Mouse (Mus musculus) mouse trophoblast stem cell (cell line): ENCODE measurements at regions not wholly inside any gene's neighbourhood (a gene's known extent, or its start where the extent isn't known, plus 50 kb on each side); places are given as distances from the start of the nearest gene placed in this dataset.

Source experiments
- in situ Hi-C, 2 experiments: fragments of 300-500 bp; cut with MseI, MboI; formaldehyde crosslinking; loops; 2 replicates in 1 of 2; 3 replicates in 1 of 2; pipeline ENCODE4 v1.15.1; 2025

DNA sequence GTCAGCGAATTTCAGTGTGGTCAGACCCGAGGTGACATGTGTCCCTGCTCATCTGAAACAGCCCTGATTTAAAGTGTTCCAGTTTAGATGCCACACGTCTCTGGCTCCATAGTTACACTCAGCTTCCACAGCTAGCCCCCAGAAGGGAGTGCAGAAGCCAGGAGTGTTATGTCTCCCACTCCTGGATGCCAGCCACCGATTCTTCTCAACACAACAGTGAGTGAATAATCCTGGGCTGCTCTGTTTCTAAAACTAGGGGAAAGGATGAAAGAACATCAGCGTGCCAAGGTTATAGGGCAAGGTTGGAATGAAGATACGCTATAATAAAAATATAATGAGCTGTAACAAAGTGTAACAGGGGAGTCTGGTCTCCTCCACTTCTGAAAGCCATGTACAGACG lies 51.5 kb upstream of the Stmnd1 start:
- in situ Hi-C loops: no loop called here

DNA sequence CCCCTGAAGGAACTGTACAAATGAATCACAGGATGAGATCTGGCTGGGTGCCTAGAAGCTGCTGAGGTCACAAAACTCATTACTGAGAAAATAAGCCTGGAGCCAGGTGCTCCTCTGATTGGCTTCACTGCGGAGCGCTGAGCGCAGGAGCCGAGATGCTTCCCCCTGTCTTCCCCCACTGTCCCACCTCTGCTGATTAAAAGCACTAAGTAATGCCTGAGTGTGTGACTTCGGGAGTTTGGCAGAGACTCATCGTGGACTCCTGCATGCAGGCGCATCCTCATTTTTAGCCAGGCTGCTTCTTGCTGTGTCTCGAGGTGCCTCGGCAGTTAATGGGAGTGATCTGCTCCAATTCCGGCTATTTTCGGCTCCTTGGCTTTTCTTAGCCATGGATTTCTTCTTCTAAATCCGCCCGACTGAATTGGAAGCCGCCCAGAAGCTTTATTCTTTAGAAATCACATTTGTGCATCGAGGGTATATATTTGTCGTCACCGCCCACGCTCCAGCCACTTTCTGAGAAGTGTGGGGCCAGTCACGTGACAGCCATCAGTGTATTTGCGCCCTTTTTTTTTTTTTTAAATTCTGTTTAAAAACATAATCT lies 55.3 kb upstream of the Stmnd1 start:
- in situ Hi-C loops: no loop called here

DNA sequence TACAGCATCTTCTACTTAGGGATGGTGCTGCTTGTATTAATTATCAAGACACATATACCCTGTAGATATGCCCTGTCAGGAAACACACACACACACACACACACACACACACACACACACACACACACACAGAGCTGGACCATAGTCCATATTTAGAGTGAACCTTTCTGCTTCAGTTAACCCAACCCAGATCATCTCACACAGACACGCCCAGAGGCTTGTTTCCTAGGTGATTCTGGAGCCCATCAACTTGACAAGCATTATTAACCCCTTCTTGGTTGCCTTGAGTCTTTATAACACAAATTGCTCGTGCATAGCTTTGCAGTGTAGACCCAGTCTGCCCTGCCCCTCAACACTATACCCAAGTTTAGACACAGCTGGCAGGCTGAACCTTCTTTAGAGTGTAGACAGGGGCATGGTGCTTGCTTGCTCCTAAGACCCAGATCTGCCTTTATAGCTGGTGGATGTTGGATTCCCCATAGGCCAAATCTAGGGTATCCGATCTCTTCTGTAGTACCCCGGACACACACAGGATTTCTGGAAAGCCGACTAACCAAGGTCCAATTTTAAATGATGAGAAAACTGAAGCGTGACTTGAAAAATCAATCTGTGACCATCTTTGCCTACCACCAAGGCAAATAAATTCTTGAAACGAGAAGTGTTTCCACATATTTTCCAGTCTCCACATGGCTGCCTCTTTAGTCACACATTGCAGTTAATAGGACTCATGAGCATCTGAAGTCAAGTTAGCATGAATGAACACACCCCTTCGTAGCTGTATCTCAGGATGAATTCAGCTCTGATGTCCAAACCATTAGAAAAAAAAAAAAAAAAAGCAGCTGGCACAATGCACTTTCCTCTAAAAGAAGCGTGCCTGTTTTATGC lies 56.3 kb upstream of the Stmnd1 start:
- in situ Hi-C loops: no loop called here

DNA sequence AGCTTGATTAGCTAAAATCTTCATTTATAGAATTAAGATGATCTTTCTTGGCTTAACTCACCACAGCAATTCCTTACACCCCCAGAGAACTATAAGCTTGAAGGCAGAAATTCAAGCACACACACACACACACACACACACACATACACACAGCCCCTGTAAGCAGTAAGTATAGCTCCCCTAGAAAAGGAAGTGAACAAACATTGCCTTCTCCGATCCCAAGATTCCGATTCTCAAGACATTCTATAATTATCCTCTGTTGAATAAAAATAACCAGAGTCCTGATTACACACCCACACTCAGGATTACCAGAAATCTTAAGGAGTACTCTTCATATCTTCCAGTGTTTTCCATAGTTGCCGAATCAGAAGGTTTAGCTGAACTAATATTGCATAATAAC lies 70.0 kb upstream of the Stmnd1 start:
- in situ Hi-C loops: no loop called here

DNA sequence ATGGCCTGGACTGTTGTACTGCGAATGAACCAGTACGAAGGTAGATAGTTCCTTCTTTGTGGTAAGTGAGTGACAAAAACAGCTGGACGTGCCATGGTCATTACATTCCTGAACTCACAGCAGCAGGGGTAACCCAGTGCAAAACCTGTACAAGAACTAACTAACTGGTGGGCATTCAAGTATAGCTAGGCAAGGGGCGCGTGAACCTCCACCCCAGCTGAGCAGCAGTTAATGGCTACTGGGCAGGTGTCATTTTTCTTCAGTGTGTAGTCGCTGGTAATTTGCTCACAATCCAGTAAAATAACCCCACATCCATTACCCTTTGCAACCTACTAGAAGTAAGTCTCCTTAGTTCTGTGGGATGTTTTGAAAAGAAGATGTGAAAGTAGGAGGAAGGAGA lies 70.9 kb upstream of the Stmnd1 start:
- in situ Hi-C loops: no loop called here

GRCm38 (mm10) chr13:46201029-46201599 lies 72.4 kb upstream of the Stmnd1 start:
- in situ Hi-C loops: no loop called here

GRCm38 (mm10) chr13:46193131-46193530 lies 80.4 kb upstream of the Stmnd1 start:
- in situ Hi-C loops: no loop called here

DNA sequence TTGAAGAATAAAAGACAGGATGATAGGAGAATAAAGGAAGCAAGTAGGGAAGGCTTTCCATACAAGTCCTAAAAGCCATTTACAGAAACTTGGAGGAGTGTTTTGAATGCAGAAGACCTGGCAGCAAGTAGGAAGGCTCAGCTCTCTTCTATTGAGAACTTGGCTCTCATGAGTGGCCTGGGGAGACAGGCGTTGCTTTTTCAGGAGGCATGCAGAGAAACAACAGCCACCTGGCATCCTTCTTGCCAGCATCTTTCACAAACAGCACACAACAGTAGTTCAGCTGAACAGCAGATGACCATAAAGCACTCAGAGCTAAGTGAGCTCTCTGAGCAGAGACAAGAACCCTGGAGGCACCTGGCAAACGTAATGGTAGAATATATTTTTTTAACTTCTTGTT lies 83.8 kb upstream of the Stmnd1 start:
- in situ Hi-C loops: no loop called here

DNA sequence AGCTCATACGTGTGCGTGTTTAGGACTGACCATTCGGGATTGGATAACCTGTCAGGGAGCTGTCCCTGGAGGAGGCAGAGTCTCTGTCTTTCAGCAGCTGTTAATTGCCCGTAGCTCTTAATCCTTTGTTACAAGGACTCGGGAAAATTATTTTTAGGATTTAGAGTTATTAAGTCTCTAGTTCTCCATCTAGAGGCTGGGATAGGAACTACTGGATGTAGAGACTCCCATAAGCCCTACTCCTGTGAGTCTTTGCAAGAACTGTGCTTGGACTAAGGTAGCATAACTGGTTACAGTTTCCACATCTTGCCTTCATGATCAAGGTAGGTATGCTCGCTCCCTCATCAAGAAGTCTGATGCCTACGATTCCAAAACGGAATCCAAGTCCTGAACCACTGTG lies 90.7 kb upstream of the Stmnd1 start:
- in situ Hi-C loops: no loop called here

DNA sequence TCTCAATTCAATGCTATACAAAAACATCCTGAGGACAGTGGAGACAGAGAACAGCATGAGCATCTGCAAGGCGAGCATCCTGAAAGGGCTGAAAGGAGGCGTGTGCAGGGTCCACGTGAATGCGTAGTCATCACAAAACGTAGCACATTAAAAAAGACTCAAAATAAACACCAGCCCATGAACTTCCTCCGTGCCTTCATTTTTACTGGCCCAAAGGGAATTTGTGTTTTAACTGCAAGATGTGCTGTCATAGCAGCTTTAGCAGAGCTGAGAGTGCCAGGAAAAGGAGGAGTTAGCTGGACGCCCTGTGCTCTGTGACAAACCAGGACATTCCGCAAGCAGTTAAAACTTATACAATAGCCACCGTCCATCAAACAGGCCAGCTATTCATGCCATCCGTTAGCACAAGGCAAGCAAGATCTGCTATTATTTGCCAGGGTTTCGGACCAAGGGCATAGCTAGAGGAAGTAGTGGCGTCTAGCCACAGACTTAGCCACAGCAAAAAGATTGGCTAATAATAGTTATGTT lies 92.9 kb upstream of the Stmnd1 start:
- in situ Hi-C loops: no loop called here

DNA sequence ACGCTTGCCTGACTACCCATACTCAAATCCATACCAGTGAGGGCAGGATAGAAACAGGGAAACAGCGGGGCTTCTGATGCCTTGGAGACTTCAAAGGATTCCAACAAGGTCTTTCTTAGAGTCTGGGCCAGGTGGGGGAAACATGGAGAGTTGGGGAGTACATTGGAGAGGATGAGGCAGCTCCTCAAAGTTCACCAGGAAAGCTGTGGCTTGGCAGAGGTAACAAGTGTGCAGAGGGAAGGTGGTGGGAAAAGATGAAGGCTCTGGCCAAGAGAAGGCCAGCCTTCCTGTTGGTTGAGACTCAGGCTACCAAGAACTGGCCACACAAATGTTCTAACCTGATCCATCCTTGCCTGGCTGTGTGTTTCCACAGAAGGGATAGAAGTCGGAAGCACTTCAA lies 93.6 kb upstream of the Stmnd1 start:
- in situ Hi-C loops: no loop called here

GRCm38 (mm10) chr13:46173103-46173502 lies 100.4 kb upstream of the Stmnd1 start:
- in situ Hi-C loops: no loop called here

GRCm38 (mm10) chr13:46162025-46162374 lies 111.5 kb upstream of the Stmnd1 start:
- in situ Hi-C loops: loop anchor here (5.0 kb wide), 1 partner anchor 185 kb away; no protein-coding TSS in a partner anchor

- in situ Hi-C loops: loop anchor here (5.0 kb wide), 1 partner anchor 184 kb away; no protein-coding TSS in a partner anchor
Observed at GRCm38 (mm10) chr13:46161261-46162024, 112.1 kb upstream of the Stmnd1 start.

- in situ Hi-C loops: no loop called here
Observed at GRCm38 (mm10) chr13:46159354-46159753, 114.2 kb upstream of the Stmnd1 start.

DNA sequence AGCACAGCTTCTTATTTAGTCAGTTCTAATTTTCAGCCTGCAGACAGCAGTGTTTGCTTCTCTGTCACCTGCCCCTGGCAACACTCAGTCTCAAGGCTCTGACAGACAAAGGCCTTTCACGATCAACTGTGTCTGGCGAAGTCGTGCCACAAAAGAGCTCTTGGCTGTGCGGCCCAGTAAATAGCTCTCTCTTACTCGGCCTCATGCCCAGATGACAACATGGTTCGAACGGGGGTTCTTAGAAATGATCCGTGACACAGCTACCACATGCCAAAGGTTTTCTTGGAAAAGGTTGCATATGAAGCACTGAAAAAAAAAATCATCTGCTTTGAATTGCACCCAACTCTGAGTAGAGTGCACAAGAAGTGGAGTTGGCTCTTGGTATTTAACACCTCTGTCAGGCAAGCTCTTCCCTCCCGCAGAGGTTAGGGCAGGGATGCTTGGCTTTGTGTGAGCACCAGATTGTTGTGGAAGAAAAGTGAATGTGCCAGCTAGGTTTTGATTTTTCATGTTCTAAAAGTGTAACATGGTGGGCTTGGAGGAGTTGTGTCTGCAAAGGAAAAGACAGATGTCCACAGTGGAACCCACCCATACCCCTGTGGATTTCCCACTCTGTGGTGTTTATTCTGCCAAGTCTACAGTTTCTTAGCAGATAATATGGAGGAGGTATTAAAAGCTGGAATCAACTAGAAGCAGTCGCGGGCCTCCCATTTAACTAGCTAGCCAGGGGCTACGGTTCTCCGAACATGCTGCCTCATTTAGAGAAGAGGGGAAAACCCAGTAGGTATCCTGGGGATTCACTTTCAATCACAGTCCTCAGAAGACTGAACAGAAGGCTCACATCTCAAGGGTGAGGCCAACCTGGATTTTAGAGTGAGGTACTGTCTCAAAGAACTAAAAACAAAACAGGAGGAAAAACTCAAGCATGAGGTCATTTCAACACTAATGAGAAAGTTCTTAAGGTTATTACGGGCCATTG lies 120.0 kb upstream of the Stmnd1 start:
- in situ Hi-C loops: no loop called here

- in situ Hi-C loops: no loop called here
Observed at GRCm38 (mm10) chr13:46140006-46140405, 133.5 kb upstream of the Stmnd1 start.

- in situ Hi-C loops: no loop called here
Observed at GRCm38 (mm10) chr13:46139251-46139650, 134.3 kb upstream of the Stmnd1 start.

DNA sequence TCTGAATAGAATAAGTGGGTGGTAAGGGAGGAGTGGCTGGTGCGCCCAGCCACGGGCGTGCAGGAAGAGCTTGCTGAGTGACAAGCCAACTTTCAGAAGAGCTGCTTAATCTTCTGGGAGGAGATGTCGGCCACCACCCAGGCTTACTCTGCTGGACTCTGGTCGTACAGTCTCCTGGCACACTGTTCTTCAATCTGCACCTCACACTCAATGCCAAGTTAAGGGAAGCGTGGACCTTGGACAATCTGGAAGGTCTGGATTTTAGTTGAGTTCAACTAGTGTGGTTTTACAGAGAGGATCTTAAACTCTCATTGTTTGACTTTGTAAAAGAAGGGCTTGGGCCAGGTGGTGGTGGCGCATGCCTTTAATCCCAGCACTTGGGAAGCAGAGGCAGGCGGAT lies 138.1 kb upstream of the Stmnd1 start:
- in situ Hi-C loops: no loop called here

DNA sequence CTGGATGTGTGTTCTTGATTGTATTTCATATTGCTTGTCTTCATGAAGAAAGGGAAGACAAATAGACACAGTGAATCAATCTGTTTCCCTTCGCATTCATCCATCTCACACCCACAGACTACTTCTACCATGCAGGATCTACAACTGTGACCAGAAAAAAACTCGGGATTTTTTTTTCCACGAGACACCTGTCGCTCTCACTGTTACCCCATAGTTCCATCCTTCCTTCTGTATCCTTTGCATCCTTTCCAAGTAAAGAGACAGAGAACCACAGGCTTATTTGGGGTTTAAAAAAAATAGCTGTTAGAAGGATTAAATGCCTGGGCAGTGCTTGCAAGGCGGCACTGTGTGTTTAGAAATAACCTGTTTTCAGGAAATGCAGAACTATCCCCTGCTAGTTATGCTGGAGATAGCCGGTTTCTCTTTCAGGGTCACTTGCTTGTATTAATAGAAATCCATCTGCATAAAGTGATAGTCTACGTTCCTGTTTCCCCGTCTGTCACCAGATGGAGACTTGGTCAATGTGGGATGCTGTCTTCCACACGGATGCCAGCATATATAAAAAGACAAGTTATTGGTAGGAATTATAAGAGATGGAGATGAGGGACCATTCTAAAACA lies 144.2 kb upstream of the Stmnd1 start:
- in situ Hi-C loops: no loop called here
